Mouse (Mus musculus): Measurements from ENCODE around the gene Csk. TPM values are rescaled to one million over a fixed set of nuclear protein-coding genes. Genes with fewer than 3 reads are reported as not detected.

Gene Csk
- polyA plus RNA-seq, 1 experiment from 2014 or later, result 28.0 TPM

- H3K27ac ChIP-seq (ENCODE audit: low read depth), result no peak overlapping the region
- no peaks in the 10 kb centered on the region for H3K9me3 ChIP-seq (ENCODE audit: control insufficient read depth, low read length)
- no peaks in the 10 kb centered on the region for H3K4me1 ChIP-seq (replicated peaks; ENCODE audit: control insufficient read depth, insufficient read depth, low read length)
- DNase-seq (ENCODE audit: low spot score), result no peak
- H3K4me2 ChIP-seq (ENCODE audit: low read length), result no peak overlapping the region
- H3K9ac ChIP-seq (ENCODE audit: low read length), result no peak overlapping the region
- peaks cover 47% of the 10 kb centered on the region for H3K36me3 ChIP-seq (ENCODE audit: control insufficient read depth, insufficient read depth, low read length)
- no peaks in the 10 kb centered on the region for H3K27me3 ChIP-seq (replicated peaks; ENCODE audit: control insufficient read depth, insufficient read depth, low read length)
- no peak overlapping the region for H3K4me3 ChIP-seq (ENCODE audit: low read depth, low read length)
- ATAC-seq (replicated peaks; ENCODE audit: low FRiP score, low TSS enrichment, low read depth), result no peak
- WGBS, result 78% methylated on average over 7 of the region's 7 CpGs
Measured at GRCm38 (mm10) chr9:57624295-57624694, 29.1 kb downstream of the Csk start.

GRCm38 (mm10) chr9:57620674-57621073, 32.8 kb downstream of the Csk start, which contains the start of gene Lman1l:
TSS of gene Lman1l (minus strand) at chr9:57620774.
- Histone ChIP-seq H3K36me3 (ENCODE audit: control insufficient read depth, insufficient read depth, low read length) (peaks cover 12% of the 10 kb centered on the region), H3K9me3 (ENCODE audit: control insufficient read depth, low read length) (no peaks in the 10 kb centered on the region), H3K27me3 (replicated peaks; ENCODE audit: control insufficient read depth, insufficient read depth, low read length) (no peaks in the 10 kb centered on the region), H3K4me3 (ENCODE audit: low read depth, low read length) (no peak within 1 kb of the TSS), H3K27ac (ENCODE audit: low read depth) (no peak within 1 kb of the TSS), H3K4me1 (replicated peaks; ENCODE audit: control insufficient read depth, insufficient read depth, low read length) (no peaks in the 10 kb centered on the region), H3K9ac (ENCODE audit: low read length) (no peak within 1 kb of the TSS), H3K4me2 (ENCODE audit: low read length) (no peak within 1 kb of the TSS)
- ATAC-seq (replicated peaks; ENCODE audit: low FRiP score, low TSS enrichment, low read depth) (no peak), DNase-seq (ENCODE audit: low spot score) (no peak)
- WGBS, result 95% methylated on average over 5 of the region's 5 CpGs

GRCm38 (mm10) chr9:57618854-57619253, 34.6 kb downstream of the Csk start:
- no peak overlapping the region for H3K4me3 ChIP-seq (ENCODE audit: low read depth, low read length)
- no peak overlapping the region for H3K9ac ChIP-seq (ENCODE audit: low read length)
- H3K36me3 ChIP-seq (ENCODE audit: control insufficient read depth, insufficient read depth, low read length), result no peaks in the 10 kb centered on the region
- no peak overlapping the region for H3K27ac ChIP-seq (ENCODE audit: low read depth)
- no peak for DNase-seq (ENCODE audit: low spot score)
- ATAC-seq (replicated peaks; ENCODE audit: low FRiP score, low TSS enrichment, low read depth), result no peak
- 70% methylated on average over 8 of the region's 8 CpGs for WGBS
- H3K9me3 ChIP-seq (ENCODE audit: control insufficient read depth, low read length), result no peaks in the 10 kb centered on the region
- H3K27me3 ChIP-seq (replicated peaks; ENCODE audit: control insufficient read depth, insufficient read depth, low read length), result no peaks in the 10 kb centered on the region
- H3K4me2 ChIP-seq (ENCODE audit: low read length), result no peak overlapping the region
- H3K4me1 ChIP-seq (replicated peaks; ENCODE audit: control insufficient read depth, insufficient read depth, low read length), result no peaks in the 10 kb centered on the region

- H3K27ac ChIP-seq (ENCODE audit: low read depth), result no peak overlapping the region
- no peaks in the 10 kb centered on the region for H3K36me3 ChIP-seq (ENCODE audit: control insufficient read depth, insufficient read depth, low read length)
- no peaks in the 10 kb centered on the region for H3K9me3 ChIP-seq (ENCODE audit: control insufficient read depth, low read length)
- no peak overlapping the region for H3K4me3 ChIP-seq (ENCODE audit: low read depth, low read length)
- DNase-seq (ENCODE audit: low spot score), result no peak
- no peak for ATAC-seq (replicated peaks; ENCODE audit: low FRiP score, low TSS enrichment, low read depth)
- 70% methylated on average over 8 of the region's 8 CpGs for WGBS
- no peak overlapping the region for H3K4me2 ChIP-seq (ENCODE audit: low read length)
- no peaks in the 10 kb centered on the region for H3K27me3 ChIP-seq (replicated peaks; ENCODE audit: control insufficient read depth, insufficient read depth, low read length)
- H3K4me1 ChIP-seq (replicated peaks; ENCODE audit: control insufficient read depth, insufficient read depth, low read length), result no peaks in the 10 kb centered on the region
- H3K9ac ChIP-seq (ENCODE audit: low read length), result no peak overlapping the region
Measured at GRCm38 (mm10) chr9:57617556-57618169, 35.8 kb downstream of the Csk start.

- DNase-seq (ENCODE audit: low spot score) (no peak), ATAC-seq (replicated peaks; ENCODE audit: low FRiP score, low TSS enrichment, low read depth) (no peak)
- no peak overlapping the region for H3K4me3 ChIP-seq (ENCODE audit: low read depth, low read length)
- no peak overlapping the region for H3K27ac ChIP-seq (ENCODE audit: low read depth)
- no peaks in the 10 kb centered on the region for H3K27me3 ChIP-seq (replicated peaks; ENCODE audit: control insufficient read depth, insufficient read depth, low read length)
- no peaks in the 10 kb centered on the region for H3K36me3 ChIP-seq (ENCODE audit: control insufficient read depth, insufficient read depth, low read length)
- H3K4me1 ChIP-seq (replicated peaks; ENCODE audit: control insufficient read depth, insufficient read depth, low read length), result no peaks in the 10 kb centered on the region
- no peak overlapping the region for H3K9ac ChIP-seq (ENCODE audit: low read length)
- H3K4me2 ChIP-seq (ENCODE audit: low read length), result no peak overlapping the region
- 71% methylated on average over 4 of the region's 4 CpGs for WGBS
- no peaks in the 10 kb centered on the region for H3K9me3 ChIP-seq (ENCODE audit: control insufficient read depth, low read length)
Measured at GRCm38 (mm10) chr9:57614786-57615185, 38.6 kb downstream of the Csk start.

- no peak for DNase-seq (ENCODE audit: low spot score)
- Histone ChIP-seq H3K4me3 (ENCODE audit: low read depth, low read length) (no peak overlapping the region), H3K27me3 (replicated peaks; ENCODE audit: control insufficient read depth, insufficient read depth, low read length) (no peaks in the 10 kb centered on the region), H3K27ac (ENCODE audit: low read depth) (no peak overlapping the region), H3K4me1 (replicated peaks; ENCODE audit: control insufficient read depth, insufficient read depth, low read length) (no peaks in the 10 kb centered on the region), H3K36me3 (ENCODE audit: control insufficient read depth, insufficient read depth, low read length) (no peaks in the 10 kb centered on the region), H3K9me3 (ENCODE audit: control insufficient read depth, low read length) (no peaks in the 10 kb centered on the region), H3K4me2 (ENCODE audit: low read length) (no peak overlapping the region), H3K9ac (ENCODE audit: low read length) (no peak overlapping the region)
- ATAC-seq (replicated peaks; ENCODE audit: low FRiP score, low TSS enrichment, low read depth), result no peak
- 69% methylated on average over 7 of the region's 7 CpGs for WGBS
Measured at GRCm38 (mm10) chr9:57613975-57614374, 39.5 kb downstream of the Csk start.

GRCm38 (mm10) chr9:57612587-57612986, 40.8 kb downstream of the Csk start:
- no peak overlapping the region for H3K4me3 ChIP-seq (ENCODE audit: low read depth, low read length)
- WGBS, result 78% methylated on average over 7 of the region's 7 CpGs
- no peaks in the 10 kb centered on the region for H3K36me3 ChIP-seq (ENCODE audit: control insufficient read depth, insufficient read depth, low read length)
- H3K27me3 ChIP-seq (replicated peaks; ENCODE audit: control insufficient read depth, insufficient read depth, low read length), result no peaks in the 10 kb centered on the region
- H3K4me2 ChIP-seq (ENCODE audit: low read length), result no peak overlapping the region
- no peaks in the 10 kb centered on the region for H3K4me1 ChIP-seq (replicated peaks; ENCODE audit: control insufficient read depth, insufficient read depth, low read length)
- H3K9ac ChIP-seq (ENCODE audit: low read length), result no peak overlapping the region
- no peaks in the 10 kb centered on the region for H3K9me3 ChIP-seq (ENCODE audit: control insufficient read depth, low read length)
- ATAC-seq (replicated peaks; ENCODE audit: low FRiP score, low TSS enrichment, low read depth), result no peak
- no peak for DNase-seq (ENCODE audit: low spot score)
- H3K27ac ChIP-seq (ENCODE audit: low read depth), result no peak overlapping the region

- Histone ChIP-seq H3K9me3 (ENCODE audit: control insufficient read depth, low read length) (no peaks in the 10 kb centered on the region), H3K4me2 (ENCODE audit: low read length) (no peak overlapping the region), H3K27me3 (replicated peaks; ENCODE audit: control insufficient read depth, insufficient read depth, low read length) (peaks cover 12% of the 10 kb centered on the region), H3K4me3 (ENCODE audit: low read depth, low read length) (no peak overlapping the region), H3K27ac (ENCODE audit: low read depth) (no peak overlapping the region), H3K9ac (ENCODE audit: low read length) (no peak overlapping the region), H3K4me1 (replicated peaks; ENCODE audit: control insufficient read depth, insufficient read depth, low read length) (no peaks in the 10 kb centered on the region), H3K36me3 (ENCODE audit: control insufficient read depth, insufficient read depth, low read length) (no peaks in the 10 kb centered on the region)
- DNase-seq (ENCODE audit: low spot score) (no peak), ATAC-seq (replicated peaks; ENCODE audit: low FRiP score, low TSS enrichment, low read depth) (no peak)
- 55% methylated on average over 3 of the region's 3 CpGs for WGBS
Measured at GRCm38 (mm10) chr9:57610359-57610826, 43.0 kb downstream of the Csk start.

- no peaks in the 10 kb centered on the region for H3K36me3 ChIP-seq (ENCODE audit: control insufficient read depth, insufficient read depth, low read length)
- H3K9ac ChIP-seq (ENCODE audit: low read length), result no peak overlapping the region
- WGBS, result 58% methylated on average over 3 of the region's 3 CpGs
- no peak overlapping the region for H3K4me3 ChIP-seq (ENCODE audit: low read depth, low read length)
- H3K27me3 ChIP-seq (replicated peaks; ENCODE audit: control insufficient read depth, insufficient read depth, low read length), result peaks cover 13% of the 10 kb centered on the region
- H3K27ac ChIP-seq (ENCODE audit: low read depth), result no peak overlapping the region
- no peaks in the 10 kb centered on the region for H3K9me3 ChIP-seq (ENCODE audit: control insufficient read depth, low read length)
- DNase-seq (ENCODE audit: low spot score), result no peak
- no peaks in the 10 kb centered on the region for H3K4me1 ChIP-seq (replicated peaks; ENCODE audit: control insufficient read depth, insufficient read depth, low read length)
- no peak overlapping the region for H3K4me2 ChIP-seq (ENCODE audit: low read length)
- no peak for ATAC-seq (replicated peaks; ENCODE audit: low FRiP score, low TSS enrichment, low read depth)
Measured at GRCm38 (mm10) chr9:57609803-57610202, 43.6 kb downstream of the Csk start.

All from intestine, embryonic 14.5 days (tissue).